Mouse (Mus musculus): ENCODE data around the gene Armcx2.

DNA sequence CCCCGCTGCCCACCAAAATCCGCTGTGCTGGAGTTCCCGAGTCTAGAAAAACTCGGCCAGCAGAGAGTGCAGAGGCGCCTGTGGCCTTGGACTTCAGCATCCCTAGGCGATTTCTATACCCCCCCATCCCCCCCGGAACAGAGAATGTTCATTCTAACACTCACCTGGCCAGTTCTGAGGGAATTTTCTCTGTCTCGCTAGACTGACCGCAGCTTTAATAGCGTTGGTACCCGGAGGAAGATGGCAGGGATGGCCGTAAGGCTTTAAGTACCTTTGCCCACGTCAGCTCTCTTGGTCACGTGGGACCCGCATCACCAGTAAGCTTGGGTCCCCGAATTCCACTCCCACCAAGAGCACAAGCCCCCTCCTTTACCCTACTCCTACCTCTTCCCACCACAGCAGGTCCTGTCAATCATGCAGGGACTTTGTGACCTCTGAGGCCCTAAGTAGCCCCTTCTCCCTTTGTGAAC is at the start of gene Armcx2:
- no peak for TF ChIP-seq CTCF (IDR thresholded peaks at IDR 0.05; ENCODE audit: borderline replicate concordance, extremely low read depth, insufficient read depth, insufficient read length)
- peak; percentile 33; the same call in 1 of the 2 replicates for TF ChIP-seq POLR2A (IDR thresholded peaks at IDR 0.05; ENCODE audit: borderline replicate concordance, extremely low read depth, insufficient read depth, insufficient read length, poor library complexity, severe bottlenecking)

Measured in brain, embryonic 14.5 days (tissue).